Mouse (Mus musculus) T-helper 17 cell (primary cell): ENCODE results near the gene Fbxo21.

ENCODE experiments used
- in situ Hi-C, 2 experiments: fragments of 300-600 bp; cut with MboI, MseI; formaldehyde crosslinking; loops; 1 replicate in 1 of 2; 2 replicates in 1 of 2; pipeline ENCODE4 v1.15.1; 2025; ENCODE audit warnings: high pct_unique_total_duplicates in 2 of 2

The Fbxo21 gene

DNA sequence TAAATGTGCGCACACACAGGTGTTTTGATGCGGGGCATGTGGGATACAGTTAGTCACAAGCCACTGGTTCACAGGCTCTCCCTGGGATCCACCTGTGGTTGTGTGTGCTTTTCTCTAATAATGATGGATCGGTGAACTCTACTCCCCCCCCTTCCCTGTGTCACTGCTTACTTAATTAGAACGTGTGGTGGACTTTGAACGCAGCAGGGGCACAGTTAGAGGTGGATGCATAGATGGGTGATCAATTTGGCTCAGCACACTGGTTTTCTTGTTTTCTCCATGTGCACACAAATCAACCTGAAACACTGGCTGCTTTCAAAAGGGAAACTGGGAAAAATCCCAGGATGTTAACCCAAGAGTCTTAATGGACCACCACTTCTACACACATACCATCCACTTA, 2.6 kb downstream of the Fbxo21 start:
- in situ Hi-C loops = no loop called here

DNA sequence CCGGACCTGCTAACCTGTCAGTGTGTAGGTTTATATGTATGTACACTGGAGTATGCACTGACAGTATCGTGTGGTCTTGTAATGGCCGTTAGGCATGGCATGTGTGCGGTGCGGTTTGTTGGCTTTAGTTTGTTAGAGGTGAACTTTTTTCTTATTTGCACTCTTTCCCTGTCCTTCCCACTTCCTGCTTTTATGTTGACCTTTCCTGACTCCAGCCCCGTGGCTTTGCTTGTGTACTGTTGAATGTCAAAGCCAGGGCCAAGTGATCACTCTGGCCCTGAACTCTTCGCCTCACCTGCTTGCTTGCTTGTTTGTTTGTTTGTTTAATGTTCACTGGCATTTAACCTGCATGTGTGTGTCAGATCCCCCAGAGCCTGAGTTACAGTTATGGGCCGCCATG, 4.4 kb downstream of the Fbxo21 start:
- in situ Hi-C loops = no loop called here

DNA sequence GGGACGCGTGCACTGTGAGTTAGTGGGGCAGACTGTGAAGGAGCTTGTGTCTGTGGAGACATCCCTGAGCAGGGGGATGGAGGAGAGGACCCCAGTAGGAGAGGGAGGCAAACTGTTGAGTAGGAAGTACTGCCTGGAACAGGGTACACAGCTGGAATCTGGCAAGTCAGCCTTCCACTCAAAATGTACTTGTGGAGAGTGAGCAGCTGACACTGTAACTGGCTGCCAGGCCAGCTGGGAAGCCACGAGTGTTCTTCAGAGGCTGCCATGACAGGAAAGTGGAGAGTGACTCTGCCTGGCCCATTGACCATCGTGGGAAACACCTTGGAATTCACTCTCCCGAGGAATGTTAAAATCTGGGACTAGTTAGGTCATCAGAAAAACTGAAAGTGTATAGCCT, 5.4 kb downstream of the Fbxo21 start:
- in situ Hi-C loops = no loop called here

DNA sequence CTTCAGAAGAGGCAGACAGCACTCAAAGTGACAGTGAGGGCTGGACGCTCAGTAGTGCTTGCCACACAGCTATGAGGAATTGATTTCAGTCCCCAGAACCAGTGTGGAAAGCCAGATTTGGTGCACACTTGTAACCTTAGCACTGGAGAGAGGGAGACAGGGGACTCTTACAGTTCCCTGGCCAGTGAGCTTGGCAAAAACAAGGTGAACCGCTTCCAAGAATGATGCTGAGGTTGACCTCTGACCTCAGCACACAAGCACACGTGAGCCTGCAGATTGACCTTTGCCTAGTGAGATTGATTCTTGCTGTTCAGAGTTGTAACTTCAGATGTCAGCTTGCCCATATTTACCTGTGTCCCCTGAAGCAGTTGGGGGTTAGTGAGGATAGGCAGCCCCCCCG, 9.8 kb downstream of the Fbxo21 start:
- in situ Hi-C loops = no loop called here

DNA sequence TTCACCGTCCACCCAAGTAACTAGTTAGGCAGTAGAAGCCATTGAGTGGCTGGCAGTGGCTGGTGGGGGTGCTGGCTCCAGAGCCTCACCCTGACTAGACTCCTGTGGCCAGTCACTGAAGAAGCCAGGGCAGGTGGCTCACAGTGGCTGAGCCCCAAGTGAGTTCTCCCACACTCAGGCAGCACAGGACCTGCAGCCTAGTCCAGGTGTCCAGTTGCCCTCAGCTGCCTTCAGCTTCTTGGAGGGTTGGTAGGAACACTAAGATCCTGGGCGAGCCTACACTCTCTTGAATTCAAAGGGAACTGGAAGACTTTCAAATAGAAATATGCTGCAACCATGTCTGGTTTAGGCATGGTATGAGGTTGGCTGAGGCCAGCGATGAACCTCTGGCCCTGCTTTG, 11.4 kb downstream of the Fbxo21 start:
- in situ Hi-C loops = no loop called here

DNA sequence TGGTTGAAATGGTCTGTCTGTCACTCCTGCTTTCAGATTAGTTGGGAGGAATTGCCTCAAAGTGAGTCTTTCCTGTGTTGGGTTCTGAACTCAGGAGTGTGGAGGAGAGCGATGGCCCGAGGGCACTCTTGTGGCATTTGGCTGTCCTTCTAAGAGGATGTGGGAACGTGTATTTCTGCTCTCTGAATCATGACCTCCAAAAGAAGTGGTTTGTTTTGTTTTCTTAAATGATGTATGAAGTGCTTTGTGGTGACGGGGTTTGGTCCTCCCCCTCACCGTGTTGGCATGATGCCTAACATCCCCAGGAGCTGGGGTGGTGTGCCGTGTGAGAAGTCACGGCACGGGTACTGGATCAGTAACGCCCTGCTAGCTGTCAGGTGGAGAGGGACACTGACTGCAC, 11.8 kb downstream of the Fbxo21 start:
- in situ Hi-C loops = no loop called here

DNA sequence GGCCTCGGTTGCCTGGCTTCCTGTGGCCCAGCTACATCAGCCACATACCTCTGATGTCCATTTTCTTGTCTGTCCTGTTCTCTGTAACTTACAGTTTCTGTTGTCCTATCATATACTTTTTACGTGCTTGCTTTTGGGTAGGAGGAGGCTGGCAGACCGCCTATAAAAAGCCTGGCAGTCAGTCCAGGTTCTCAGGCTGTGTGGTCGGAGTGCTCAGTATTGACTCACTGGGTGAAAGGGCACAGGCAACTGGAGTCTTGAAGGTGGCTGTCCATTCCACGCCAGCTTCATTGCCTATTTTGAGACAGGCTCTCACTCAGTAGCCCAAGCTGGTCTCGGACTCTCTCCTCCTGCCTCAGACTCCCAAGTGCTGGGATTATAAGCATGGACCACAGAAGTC, 13.2 kb downstream of the Fbxo21 start:
- in situ Hi-C loops = no loop called here

DNA sequence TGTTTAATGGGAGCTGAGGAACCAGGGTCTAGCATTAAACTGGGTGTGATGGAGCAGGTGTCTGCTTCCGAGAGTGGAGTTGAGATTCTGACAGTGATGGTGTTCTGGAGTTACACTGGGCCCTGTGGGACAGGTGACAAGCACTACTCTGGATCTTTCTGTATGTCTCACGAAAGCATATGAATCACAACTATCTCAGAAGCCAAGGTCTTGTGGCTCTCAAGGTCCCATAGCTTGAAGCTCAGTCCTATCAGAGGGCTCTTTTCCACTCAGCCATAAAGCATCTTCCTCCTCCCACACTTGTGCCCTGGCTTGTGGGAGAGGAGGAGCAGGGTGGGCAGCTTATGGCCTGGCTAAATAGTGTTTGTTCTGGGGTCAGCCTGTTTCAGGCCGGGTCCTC, 14.4 kb downstream of the Fbxo21 start:
- in situ Hi-C loops = no loop called here

DNA sequence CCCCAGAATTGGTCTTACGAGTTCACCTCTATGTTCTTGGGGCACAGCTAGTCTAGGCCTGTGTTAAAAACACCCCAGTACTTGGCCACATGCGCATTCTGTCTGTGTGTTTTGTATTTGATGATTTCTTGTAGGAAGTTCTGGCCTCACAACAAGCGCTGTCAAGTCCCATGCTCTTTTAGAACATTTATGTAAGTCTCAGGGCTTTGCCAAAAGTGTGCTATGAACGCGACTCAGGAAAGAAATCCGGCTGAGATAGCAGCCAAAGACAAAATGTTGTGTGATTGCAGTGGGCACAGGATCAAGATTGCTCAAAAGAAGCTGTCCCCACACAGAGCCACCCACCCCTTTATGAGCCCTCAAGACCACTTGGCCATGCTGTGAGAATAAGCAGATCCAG, 17.0 kb downstream of the Fbxo21 start:
- in situ Hi-C loops = no loop called here

DNA sequence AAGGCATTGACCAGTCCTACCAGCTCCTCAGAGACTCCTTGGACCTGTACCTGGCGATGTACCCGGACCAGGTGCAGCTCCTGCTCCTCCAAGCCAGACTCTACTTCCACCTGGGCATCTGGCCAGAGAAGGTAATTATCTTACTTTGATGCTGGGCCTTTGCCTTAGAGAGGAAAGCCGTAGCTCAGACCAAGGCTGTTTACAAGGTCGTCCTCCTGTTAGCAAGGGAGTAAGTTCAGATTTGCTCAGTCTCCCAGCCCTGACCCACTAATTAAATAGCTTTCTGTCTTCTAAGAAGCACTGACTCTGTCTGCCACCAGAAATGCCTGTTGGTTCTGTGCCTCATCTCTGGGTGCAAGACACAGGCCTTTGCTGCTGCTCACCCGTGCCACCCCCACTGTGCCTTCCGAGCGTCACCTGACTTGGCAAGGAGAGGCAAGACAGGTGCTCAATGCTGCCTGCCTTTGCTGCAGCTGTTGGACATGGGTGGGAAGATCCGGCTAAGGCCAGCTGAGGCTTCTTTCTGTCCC, 18.9 kb downstream of the Fbxo21 start:
- in situ Hi-C loops = no loop called here

DNA sequence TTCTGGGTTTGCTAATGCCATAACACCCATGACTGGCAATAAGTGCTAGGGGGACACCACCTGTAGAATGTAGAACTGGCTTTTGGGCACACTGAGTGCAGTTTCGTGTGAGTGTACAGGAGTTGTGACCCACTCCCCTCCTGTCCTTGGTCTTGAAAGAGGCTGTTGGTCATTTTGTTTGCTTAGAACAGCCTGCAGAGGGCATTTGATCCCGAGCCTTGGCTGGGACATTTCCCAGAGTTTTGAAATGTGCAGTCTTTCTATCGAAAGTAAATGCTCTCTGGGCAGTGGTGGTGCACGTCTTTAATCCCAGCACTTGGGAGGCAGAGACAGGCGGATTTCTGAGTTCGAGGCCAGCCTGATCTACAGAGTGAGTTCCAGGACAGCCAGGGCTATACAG, 19.4 kb downstream of the Fbxo21 start:
- in situ Hi-C loops = no loop called here

DNA sequence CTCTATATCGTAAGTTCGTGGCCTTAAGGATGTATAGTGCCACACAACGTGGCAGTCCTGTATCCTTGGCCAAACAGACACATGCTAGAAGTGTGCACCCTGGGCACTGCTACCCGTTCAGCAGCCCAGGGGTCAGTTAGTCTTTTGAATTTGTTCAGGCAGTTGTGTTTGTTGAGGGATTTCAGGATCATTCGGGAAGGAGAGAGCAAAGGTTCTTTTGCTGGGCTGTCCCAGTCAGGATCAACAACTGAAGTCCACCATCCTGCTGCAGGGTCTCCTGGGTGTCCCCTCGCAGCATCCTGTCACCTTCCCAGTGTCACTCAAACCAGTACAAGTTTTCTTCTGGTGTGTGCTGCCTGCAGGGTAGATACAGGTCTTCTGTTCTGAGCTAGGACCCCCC, 20.1 kb downstream of the Fbxo21 start:
- in situ Hi-C loops = no loop called here

DNA sequence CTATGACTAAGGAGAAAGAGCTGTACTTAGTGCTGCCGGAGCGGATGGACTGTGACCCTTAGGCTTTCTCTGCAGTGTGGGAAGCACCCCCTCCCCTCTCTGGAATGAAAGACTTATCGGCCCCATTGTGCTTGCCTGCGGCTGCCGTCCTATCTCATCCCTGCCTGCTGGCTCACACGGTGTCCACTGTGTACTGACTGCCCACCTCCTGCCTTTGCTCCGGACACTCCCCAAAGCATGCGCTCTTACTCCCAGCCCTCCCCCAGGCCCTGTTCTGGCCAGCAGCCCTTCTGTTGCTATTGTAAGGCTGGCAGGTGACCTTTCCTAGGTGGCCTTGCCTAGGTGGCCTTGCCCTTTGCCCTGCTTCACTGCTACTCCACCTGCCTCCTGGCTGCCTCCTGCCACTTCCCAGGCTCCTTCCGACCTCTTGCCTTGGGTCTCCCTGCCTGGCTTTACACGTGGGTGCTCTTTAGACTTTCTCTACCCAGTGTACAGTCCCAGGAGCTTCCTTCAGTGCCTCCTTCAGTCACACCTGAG, 21.0 kb downstream of the Fbxo21 start:
- in situ Hi-C loops = no loop called here

DNA sequence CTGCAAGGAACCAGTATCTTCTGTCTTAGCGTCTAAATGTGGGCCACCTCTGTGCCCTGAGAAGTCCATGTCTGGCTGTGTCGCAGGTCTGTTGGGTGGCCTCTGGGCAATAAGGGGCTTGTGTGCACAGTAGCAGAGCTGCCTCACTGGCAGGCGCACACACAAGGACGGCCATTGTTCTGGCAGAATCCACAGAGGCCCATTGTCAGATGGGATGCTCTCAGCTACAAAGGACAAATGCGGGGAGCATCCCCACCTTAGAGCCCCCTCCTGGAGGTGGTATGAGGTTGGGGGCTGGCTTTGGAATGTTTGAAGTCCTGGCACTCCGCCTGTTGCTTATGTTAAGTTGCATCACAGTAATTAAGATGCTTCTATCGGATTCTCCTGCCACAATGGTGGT, 22.5 kb downstream of the Fbxo21 start:
- in situ Hi-C loops = no loop called here

DNA sequence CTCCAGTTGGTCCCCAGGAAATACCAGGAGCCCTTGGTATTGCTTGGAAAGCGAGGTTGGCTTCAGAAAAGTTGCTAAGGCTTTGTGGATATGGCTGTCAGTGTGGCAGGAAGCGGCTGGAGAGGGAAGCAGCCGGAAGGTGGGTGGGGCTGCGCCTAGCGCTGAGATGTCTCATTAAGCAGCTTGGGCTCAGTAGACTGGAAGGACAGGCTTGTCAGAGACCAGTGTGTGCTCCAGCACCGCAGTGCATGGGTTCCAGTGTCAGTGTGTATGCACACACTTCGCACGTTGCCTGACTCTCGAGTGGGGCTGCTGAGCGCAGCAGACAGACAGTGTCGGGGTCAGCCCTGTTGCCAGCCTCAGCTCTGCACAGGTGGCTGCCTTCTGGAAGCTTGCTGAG, 23.1 kb downstream of the Fbxo21 start:
- in situ Hi-C loops = no loop called here

DNA sequence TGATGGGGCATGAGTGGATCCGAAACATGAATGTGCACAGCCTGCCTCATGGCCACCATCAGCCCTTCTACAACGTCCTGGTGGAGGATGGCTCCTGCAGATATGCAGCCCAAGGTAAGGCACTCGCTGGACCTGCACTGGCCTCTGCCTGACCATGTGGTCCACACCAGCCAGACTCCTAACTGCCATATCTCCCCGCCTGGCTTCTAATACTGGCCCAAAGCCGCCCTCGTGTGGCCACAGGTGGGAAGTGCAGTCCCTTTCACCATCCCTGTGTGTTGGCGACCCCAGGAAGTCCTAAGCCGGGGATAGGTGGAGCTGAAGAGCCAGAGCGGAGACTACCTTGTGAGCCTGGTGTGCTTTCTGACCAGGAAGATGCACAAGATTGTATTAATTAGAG, 25.5 kb downstream of the Fbxo21 start:
- in situ Hi-C loops = loop anchor here (5.0 kb wide), 2 partner anchors 65 to 70 kb away; no protein-coding TSS in a partner anchor

DNA sequence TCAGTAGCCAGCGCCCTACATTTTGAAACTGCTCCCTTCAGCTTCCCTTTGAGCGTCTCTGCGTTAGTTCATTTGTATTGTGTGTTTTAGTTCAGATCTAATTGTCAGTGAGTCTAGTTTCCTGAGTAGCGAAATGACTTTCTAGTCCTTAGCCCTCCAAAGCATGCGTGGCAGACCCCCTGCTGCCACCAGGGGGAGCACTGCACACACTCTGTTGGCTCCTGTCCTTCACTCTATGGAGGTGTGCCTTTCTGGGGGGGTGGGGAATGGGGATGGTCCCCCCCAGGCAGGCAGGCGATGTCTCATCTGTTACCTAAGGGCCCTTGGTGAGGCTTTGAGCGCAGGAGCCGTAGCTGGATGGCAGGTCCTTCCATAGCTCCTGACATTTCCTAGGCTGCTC, 28.1 kb downstream of the Fbxo21 start:
- in situ Hi-C loops = loop anchor here (5.0 kb wide), 2 partner anchors 63 to 68 kb away; no protein-coding TSS in a partner anchor

DNA sequence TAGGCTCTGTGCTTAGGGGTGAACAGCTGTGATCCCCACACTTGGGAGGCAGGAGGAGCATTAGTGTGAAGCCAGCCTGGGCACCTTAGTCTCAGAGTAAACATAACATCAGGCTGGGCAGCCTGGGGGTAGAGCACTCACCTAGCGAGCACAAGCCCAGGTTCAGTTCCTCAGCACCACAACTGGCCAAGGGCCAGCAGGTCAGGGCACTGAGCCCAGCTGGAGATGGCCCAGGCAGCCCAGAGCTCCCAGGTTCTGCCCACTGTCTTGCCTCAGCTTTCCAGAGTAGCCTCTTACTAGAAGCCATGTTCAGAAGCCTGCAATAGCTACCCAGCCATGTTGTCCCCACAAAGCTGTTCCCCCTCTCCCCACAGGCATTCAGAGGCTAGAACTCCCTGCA, 29.2 kb downstream of the Fbxo21 start:
- in situ Hi-C loops = no loop called here

DNA sequence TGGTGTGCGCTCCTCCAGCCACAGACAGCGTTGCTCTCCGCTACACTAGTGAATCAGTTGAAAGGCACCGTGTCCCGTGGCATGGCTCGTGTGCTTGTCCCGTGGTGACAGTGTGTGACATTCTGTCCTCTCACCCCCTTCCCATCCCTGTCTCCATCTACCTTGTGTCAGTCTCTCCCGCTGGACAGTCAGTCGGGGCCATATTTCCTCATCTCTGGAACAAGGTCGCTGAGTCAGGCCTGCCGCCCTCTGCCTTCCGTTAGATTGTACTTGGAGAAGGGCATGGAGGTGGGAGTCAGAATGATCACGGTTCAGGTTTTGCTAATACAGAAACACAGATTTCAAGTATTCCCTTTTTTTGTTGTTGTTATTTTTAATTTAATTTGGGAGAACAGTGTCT, 31.8 kb downstream of the Fbxo21 start:
- in situ Hi-C loops = no loop called here

DNA sequence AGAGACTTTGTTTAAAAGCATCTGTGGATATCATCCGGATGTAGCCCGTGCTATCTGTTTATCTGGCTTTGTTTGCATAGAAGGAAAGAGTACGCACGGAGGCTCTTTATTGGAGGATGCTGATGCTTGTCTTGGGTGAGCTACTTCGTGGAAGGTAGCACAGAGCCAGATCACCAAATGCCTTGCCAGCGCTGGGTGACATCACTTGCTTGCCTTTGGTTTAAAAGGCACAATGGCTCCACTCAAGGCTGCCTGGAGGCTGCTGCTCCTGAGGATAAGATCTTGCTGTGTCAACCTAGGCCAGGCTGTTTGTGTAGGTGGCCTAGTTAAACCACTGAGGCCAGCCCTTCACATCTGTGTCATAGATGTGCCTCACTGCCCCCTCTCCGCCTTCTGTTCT, 34.3 kb downstream of the Fbxo21 start:
- in situ Hi-C loops = no loop called here

DNA sequence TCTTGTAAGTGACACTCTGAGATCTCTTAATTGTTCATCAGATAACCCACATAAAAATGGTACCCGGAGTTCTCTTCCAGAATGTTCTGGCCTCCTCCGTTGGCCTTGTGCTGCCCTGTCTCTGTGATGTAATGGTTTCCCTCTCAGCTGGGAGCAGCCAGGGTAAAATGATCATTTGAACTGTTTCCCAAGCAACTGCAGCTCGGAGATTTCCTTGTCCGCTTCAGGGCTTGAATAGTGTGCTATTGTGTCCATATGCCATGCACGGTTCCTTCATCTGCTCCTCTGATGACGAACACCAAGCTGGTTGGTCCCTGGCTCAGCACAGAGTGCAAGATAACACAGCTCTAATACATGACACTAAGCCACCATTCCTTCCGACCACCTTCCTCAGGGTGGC, 35.3 kb downstream of the Fbxo21 start:
- in situ Hi-C loops = no loop called here

DNA sequence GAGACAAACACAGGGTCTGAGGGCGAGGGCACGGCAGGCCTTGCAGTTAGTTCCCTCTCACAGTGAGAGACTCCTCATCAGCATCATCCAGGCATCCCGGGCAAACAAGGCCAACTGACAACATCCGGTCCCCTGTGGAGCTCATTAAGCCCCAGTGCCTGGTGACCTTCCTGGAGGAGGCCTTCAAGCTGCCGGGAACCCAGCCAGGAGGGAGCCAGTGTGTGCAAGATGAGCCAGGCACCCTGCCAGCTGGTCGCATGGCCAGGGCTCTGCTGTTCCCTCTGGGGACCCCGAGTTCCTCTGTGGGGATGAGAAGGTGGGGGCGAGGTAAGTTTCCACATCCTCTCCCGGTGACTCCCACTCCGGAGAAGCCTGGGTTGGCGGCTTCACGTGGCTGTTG, 38.5 kb downstream of the Fbxo21 start:
- in situ Hi-C loops = no loop called here

DNA sequence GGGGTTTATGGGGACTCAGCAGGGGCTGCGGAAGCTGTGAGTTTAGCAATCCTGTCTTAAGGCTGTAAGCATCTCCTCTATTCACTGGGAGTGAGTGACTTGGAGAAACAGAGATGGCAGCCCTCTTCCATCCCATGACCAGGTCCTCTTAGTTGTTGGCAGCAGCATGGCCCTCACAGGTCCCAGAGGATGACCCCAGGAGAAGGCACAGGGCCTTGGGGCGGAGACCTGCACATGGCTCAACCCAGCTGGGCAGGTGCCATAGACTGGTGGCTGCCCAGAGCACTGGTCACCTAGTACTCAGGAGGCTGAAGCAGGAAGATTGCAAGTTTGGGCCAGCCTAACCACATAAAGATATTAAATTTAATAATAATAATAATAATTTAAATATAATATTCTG, 39.1 kb downstream of the Fbxo21 start:
- in situ Hi-C loops = no loop called here

DNA sequence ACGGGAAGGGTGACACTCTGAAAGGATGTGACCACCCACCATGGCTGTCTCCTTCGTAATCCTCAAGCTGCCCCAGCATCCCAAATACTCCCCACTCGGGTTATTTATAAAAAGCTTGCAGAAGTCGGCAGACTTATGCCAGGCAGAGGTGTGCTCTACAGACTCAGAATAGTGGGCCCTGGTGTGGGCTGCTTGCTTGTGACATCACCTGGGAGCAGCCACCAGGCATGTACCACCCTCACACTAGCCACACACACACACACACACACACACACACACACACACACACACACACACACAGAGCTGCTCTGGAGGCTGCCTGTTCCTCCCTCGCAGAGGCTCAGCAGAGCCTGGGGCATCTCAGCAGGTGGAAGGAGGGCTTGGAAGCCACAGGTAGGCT, 41.0 kb downstream of the Fbxo21 start:
- in situ Hi-C loops = no loop called here
